Mouse (Mus musculus): ENCODE data around the gene Fat3.

GRCm38 (mm10) chr9:15866280-15867072, 634.6 kb downstream of the Fat3 start:
- no peak for TF ChIP-seq CTCF (IDR thresholded peaks at IDR 0.05; ENCODE audit: control insufficient read depth, insufficient read depth, insufficient read length)
- TF ChIP-seq MYOD1 (IDR thresholded peaks at IDR 0.05; ENCODE audit: control insufficient read depth, insufficient read length, low read depth), result no peak

Measured in C2C12 (cell line).